Mouse (Mus musculus): ENCODE measurements around the gene Gm28048. TPM values are rescaled to one million over a fixed set of nuclear protein-coding genes. Genes with fewer than 3 reads are reported as not detected.

The Gm28048 gene
- polyA plus RNA-seq, 1 experiment: 58.5 TPM

DNA sequence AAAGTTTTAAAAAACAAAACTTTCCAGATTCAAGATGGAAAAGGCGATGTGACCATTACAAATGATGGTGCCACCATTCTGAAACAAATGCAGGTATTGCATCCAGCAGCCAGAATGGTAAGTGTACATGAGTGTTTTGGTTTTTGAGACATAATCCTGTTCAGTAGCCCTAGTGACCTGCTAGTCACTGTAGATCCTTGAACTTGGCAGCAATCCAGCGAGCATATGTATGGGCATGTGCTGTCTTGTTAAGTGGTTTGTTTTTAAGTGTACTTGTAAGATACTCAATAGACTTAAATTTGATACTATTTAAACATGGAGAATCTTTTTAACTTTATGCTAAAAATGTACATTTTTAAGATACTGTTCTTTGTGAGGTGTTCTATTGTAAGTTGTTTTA is 12.4 kb upstream of the Gm28048 start:
- no peak overlapping the region for H3K27ac ChIP-seq (ENCODE audit: insufficient read depth, low read depth, low read length)
- H3K4me1 ChIP-seq (ENCODE audit: control insufficient read depth, insufficient read depth, low read length): peaks cover 4% of the 10 kb centered on the region
- no peak overlapping the region for H3K4me3 ChIP-seq (ENCODE audit: insufficient read depth, low read length)
- TF ChIP-seq CTCF (IDR thresholded peaks at IDR 0.05; ENCODE audit: low read depth, low read length) (no peak), POLR2A (IDR thresholded peaks at IDR 0.05; ENCODE audit: borderline replicate concordance, low read depth, low read length) (no peak)

DNA sequence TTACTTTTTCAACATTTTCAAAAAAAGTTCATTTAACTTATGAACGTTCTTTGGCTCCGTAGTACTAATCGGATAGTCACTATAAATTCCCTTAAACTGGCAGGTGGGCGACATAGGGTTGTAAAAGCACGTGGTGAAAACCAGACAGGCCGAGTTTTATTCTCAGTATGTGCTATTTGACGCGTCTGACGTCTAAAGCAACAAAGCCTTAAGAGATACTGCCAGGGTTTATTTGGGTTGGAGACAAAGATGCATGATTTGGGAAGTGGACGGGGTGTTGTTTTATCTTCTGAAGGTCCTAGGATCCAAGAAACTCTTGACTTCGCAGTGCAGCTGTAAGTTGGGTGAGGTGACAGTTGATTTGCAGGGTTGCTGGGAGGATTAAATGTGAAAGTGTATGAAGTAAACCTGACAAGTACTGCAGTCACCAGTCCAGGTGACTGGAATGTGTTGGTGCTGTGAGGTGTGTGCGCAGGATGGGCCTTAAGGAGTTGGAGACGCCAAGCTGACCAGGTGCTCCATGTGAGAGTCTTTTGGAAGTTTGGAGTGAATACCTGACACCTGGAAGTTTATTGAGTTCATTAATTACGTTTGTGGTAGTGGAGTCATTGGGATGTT is 9.4 kb upstream of the Gm28048 start:
- Histone ChIP-seq H3K27ac (ENCODE audit: insufficient read depth, low read depth, low read length) (no peak overlapping the region; the same call in 1 of the 2 replicates), H3K4me1 (ENCODE audit: control insufficient read depth, insufficient read depth, low read length) (peaks cover 4% of the 10 kb centered on the region), H3K4me3 (ENCODE audit: insufficient read depth, low read length) (peak overlapping the region; percentile 73)
- TF ChIP-seq POLR2A (IDR thresholded peaks at IDR 0.05; ENCODE audit: borderline replicate concordance, low read depth, low read length) (no peak), CTCF (IDR thresholded peaks at IDR 0.05; ENCODE audit: low read depth, low read length) (no peak)

GRCm38 (mm10) chr11:22990393-22991126 is 8.7 kb upstream of the Gm28048 start, which contains the start of gene Cct4:
TSS of gene Cct4 (plus strand) at chr11:22990519.
- peak within 1 kb of the TSS; percentile 73 for H3K4me3 ChIP-seq (ENCODE audit: insufficient read depth, low read length)
- H3K27ac ChIP-seq (ENCODE audit: insufficient read depth, low read depth, low read length): peak within 1 kb of the TSS; percentile 69
- TF ChIP-seq CTCF (IDR thresholded peaks at IDR 0.05; ENCODE audit: low read depth, low read length): no peak
- TF ChIP-seq POLR2A (IDR thresholded peaks at IDR 0.05; ENCODE audit: borderline replicate concordance, low read depth, low read length): 0 out of 2 replicates have a peak, but pooled peaks have one; percentile 45
- peaks cover 4% of the 10 kb centered on the region for H3K4me1 ChIP-seq (ENCODE audit: control insufficient read depth, insufficient read depth, low read length)

DNA sequence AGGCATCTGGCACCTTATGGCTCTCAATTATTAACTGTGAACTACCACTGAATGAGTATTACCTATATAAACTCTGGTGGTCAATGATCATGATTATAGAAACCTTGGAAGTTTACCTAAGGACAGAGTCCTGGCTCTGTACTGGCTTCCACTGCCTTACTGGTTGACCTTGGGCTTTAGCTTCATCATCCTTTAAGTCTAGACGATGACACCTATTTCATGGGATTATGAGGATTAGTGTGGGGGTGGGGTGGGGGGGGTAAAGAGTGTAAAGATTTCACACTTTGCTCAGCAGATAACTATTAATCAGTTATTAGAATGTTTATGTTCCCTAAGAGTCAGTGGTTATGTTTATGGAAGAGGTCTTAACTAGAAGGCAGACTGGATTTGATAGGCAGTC is 7.9 kb upstream of the Gm28048 start:
- H3K27ac ChIP-seq (ENCODE audit: insufficient read depth, low read depth, low read length): peak overlapping the region; percentile 45; the same call in 1 of the 2 replicates
- TF ChIP-seq POLR2A (IDR thresholded peaks at IDR 0.05; ENCODE audit: borderline replicate concordance, low read depth, low read length): no peak
- peaks cover 4% of the 10 kb centered on the region for H3K4me1 ChIP-seq (ENCODE audit: control insufficient read depth, insufficient read depth, low read length)
- peak overlapping the region; percentile 73 for H3K4me3 ChIP-seq (ENCODE audit: insufficient read depth, low read length)

DNA sequence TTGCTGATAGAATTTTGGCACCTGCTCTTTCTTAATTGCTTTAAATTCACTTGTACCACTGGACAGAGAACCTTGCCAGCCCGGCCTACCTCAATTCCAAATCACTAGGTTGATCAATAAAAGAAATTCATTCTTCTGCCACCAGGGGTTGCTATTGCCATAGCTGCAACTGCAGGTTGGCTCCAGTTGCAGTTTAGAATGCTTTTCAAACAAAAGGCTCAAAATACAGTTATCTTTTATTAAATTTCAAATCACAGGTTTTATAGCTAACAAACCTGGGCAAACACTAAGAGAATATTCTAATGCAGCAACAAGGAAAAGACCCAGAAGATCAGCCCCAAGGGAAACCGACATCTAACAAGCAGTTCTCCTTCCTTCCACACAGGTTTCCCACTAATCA is 5.5 kb upstream of the Gm28048 start:
- Histone ChIP-seq H3K27ac (ENCODE audit: insufficient read depth, low read depth, low read length) (no peak overlapping the region), H3K4me3 (ENCODE audit: insufficient read depth, low read length) (no peak overlapping the region), H3K4me1 (ENCODE audit: control insufficient read depth, insufficient read depth, low read length) (peaks cover 4% of the 10 kb centered on the region)
- no peak for TF ChIP-seq POLR2A (IDR thresholded peaks at IDR 0.05; ENCODE audit: borderline replicate concordance, low read depth, low read length)
- no peak for TF ChIP-seq CTCF (IDR thresholded peaks at IDR 0.05; ENCODE audit: low read depth, low read length)

DNA sequence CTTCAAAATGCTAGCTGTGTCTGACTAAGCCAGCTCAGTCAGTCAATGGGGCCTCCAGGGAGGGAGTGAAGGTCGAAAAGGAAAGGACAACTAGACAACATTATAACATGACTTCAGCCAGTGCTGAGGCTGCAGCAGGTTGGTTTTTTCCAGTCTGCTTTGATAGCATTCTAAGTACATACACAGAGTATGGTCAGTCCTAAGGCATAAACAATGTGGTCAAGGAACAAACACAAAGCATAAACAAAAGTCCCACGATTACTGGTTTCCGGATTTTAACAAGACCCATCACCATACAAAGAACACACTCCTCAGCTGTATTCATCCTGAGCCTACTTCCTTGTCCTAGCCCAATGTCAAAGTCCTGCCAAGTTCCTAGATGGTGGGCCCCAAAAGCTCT is 3.6 kb upstream of the Gm28048 start:
- Histone ChIP-seq H3K4me3 (ENCODE audit: insufficient read depth, low read length) (no peak overlapping the region), H3K4me1 (ENCODE audit: control insufficient read depth, insufficient read depth, low read length) (0 out of 2 replicates have a peak, but pooled peaks cover 3% of the 10 kb centered on the region), H3K27ac (ENCODE audit: insufficient read depth, low read depth, low read length) (no peak overlapping the region)
- no peak for TF ChIP-seq CTCF (IDR thresholded peaks at IDR 0.05; ENCODE audit: low read depth, low read length)
- TF ChIP-seq POLR2A (IDR thresholded peaks at IDR 0.05; ENCODE audit: borderline replicate concordance, low read depth, low read length): no peak

GRCm38 (mm10) chr11:22982846-22983245 is 956 bp upstream of the Gm28048 start:
- Histone ChIP-seq H3K4me1 (ENCODE audit: control insufficient read depth, insufficient read depth, low read length) (peaks cover 18% of the 10 kb centered on the region), H3K4me3 (ENCODE audit: insufficient read depth, low read length) (no peak overlapping the region), H3K27ac (ENCODE audit: insufficient read depth, low read depth, low read length) (no peak overlapping the region)
- TF ChIP-seq POLR2A (IDR thresholded peaks at IDR 0.05; ENCODE audit: borderline replicate concordance, low read depth, low read length): no peak

- H3K4me1 ChIP-seq (ENCODE audit: control insufficient read depth, insufficient read depth, low read length): peaks cover 20% of the 10 kb centered on the region
- peak overlapping the region; percentile 69 for H3K4me3 ChIP-seq (ENCODE audit: insufficient read depth, low read length)
- H3K27ac ChIP-seq (ENCODE audit: insufficient read depth, low read depth, low read length): peak overlapping the region; percentile 86
- TF ChIP-seq POLR2A (IDR thresholded peaks at IDR 0.05; ENCODE audit: borderline replicate concordance, low read depth, low read length): no peak
- no peak for TF ChIP-seq CTCF (IDR thresholded peaks at IDR 0.05; ENCODE audit: low read depth, low read length)
Observed at GRCm38 (mm10) chr11:22981543-22981950, 343 bp downstream of the Gm28048 start.

- H3K27ac ChIP-seq (ENCODE audit: insufficient read depth, low read depth, low read length): peak overlapping the region; percentile 86; the same call in 1 of the 2 replicates
- H3K4me1 ChIP-seq (ENCODE audit: control insufficient read depth, insufficient read depth, low read length): peaks cover 21% of the 10 kb centered on the region
- peak overlapping the region; percentile 69 for H3K4me3 ChIP-seq (ENCODE audit: insufficient read depth, low read length)
- TF ChIP-seq CTCF (IDR thresholded peaks at IDR 0.05; ENCODE audit: low read depth, low read length): no peak
- no peak for TF ChIP-seq POLR2A (IDR thresholded peaks at IDR 0.05; ENCODE audit: borderline replicate concordance, low read depth, low read length)
Observed at GRCm38 (mm10) chr11:22981041-22981440, 849 bp downstream of the Gm28048 start.

- no peak overlapping the region for H3K27ac ChIP-seq (ENCODE audit: insufficient read depth, low read depth, low read length)
- TF ChIP-seq POLR2A (IDR thresholded peaks at IDR 0.05; ENCODE audit: borderline replicate concordance, low read depth, low read length): no peak
- TF ChIP-seq CTCF (IDR thresholded peaks at IDR 0.05; ENCODE audit: low read depth, low read length): no peak
- H3K4me3 ChIP-seq (ENCODE audit: insufficient read depth, low read length): no peak overlapping the region
- peaks cover 21% of the 10 kb centered on the region for H3K4me1 ChIP-seq (ENCODE audit: control insufficient read depth, insufficient read depth, low read length)
Observed at GRCm38 (mm10) chr11:22979221-22979620, 2.7 kb downstream of the Gm28048 start.
